Mouse (Mus musculus): ENCODE data around the gene Ywhah. TPM values are rescaled to one million over a fixed set of nuclear protein-coding genes. Genes with fewer than 3 reads are reported as not detected.

The Ywhah gene
- polyA plus RNA-seq, 1 experiment: 484 TPM

DNA sequence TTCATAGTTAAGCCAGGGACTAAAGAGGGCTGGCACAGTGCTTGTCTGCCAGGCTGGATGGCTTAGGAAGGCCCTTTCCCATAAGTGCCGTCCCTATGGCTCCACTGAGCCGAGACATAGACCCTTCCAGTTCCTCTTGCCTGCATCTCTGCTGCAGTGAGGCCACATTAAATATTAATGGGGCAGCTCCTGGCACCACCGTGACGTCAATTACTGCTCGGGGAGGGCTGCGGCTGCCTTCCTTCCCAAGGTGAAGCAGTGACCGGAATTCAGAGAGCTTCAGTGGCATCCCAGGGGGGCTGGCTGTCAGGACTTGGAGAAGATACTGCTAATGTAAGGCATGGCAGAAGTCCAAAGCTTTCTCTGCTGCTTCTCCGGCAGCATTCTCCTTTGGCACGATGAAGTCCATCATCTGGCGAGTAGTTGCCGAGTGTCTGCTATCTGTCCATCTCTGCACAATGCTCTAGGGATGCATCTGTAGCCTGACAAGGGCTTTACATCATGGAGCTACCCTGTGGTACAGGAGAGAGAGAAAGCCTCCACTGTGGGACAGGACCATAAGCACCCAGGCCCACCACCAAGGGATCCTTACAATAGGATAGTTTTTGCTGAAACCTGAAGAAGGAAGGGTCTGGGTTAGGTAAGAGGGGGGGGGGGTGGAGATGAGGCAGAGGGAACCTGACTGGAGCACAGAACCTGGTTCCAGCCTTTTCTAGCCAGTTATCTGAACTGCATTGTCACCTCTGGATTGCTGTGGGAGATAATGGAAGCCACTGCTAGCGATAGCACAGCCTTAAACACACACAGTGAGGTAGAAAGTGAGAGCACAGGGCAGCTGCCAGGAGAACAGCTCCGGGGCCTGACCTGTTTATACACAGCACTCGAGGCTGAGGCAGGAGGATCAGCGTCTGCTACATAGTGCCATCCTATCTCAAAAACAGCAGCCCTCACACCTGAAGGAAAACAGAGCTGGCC lies 7.2 kb upstream of the Ywhah start:
- TF ChIP-seq POLR2A (IDR thresholded peaks at IDR 0.05; ENCODE audit: borderline replicate concordance, extremely low read depth, insufficient read depth, insufficient read length, poor library complexity, severe bottlenecking) (no peak), CTCF (IDR thresholded peaks at IDR 0.05; ENCODE audit: borderline replicate concordance, extremely low read depth, insufficient read depth, insufficient read length) (no peak)
- DNase-seq (ENCODE audit: low read depth): peak; percentile 86

DNA sequence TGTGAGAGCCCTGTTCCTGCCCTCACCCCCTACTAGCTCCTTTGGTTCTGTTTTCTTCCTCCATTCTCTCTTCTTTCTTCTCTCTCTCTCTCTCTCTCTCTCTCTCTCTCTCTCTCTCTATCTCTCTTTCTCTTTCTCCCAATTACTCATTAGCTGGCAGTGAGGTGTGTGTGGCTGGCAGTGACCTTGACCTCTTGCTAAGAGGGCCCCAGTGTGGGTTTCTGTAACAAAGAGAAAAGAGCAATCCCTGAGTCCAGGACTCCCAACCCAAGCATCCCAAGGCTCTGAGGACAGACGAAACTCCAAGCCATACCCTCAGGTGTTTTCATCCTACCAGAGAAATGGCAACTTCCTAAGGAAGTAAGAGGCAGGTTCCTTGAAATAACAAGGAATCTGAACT lies 4.5 kb upstream of the Ywhah start:
- no peak for DNase-seq (ENCODE audit: low read depth)
- TF ChIP-seq CTCF (IDR thresholded peaks at IDR 0.05; ENCODE audit: borderline replicate concordance, extremely low read depth, insufficient read depth, insufficient read length) (no peak), POLR2A (IDR thresholded peaks at IDR 0.05; ENCODE audit: borderline replicate concordance, extremely low read depth, insufficient read depth, insufficient read length, poor library complexity, severe bottlenecking) (no peak)

DNA sequence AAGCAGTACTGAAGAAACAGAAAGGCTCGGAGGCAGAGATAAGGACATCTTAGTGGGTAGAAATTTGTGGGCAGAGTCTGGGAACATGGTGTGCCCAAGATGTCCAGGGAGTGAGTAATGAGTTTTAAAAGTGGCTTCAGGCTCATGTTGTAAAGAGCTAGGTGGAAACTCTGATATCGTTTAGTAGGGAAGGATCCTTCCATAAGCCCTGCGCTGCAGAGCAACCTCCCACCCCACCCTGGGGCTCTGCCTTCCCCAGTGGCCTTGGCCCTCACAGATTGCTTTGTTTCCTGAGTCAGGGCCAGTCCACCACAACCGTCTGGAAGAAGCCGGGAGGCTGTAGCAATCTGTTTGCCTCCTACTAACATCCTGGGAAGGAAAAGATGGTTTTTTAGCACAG lies 3.0 kb upstream of the Ywhah start:
- TF ChIP-seq CTCF (IDR thresholded peaks at IDR 0.05; ENCODE audit: borderline replicate concordance, extremely low read depth, insufficient read depth, insufficient read length) (no peak), POLR2A (IDR thresholded peaks at IDR 0.05; ENCODE audit: borderline replicate concordance, extremely low read depth, insufficient read depth, insufficient read length, poor library complexity, severe bottlenecking) (no peak)
- DNase-seq (ENCODE audit: low read depth): no peak

DNA sequence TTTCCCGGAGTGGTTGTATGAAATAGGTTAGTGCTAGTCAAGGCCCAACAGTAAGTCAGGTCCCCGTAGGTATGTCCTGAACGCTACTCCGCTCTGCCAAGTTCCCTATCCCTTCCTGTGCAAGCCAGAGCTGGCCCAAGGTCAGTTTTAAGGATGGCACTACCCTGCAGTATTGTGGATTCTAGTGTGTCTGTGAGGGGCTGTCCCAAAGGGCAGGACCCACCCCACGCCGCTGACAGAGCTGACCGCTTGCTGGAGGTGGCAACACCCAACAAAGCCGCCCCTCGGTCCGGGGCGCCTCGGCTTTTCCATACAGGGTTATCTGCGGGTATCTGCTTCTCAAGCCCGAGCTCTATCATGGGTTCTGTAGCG lies 441 bp upstream of the Ywhah start:
- no peak for DNase-seq (ENCODE audit: low read depth)
- TF ChIP-seq CTCF (IDR thresholded peaks at IDR 0.05; ENCODE audit: borderline replicate concordance, extremely low read depth, insufficient read depth, insufficient read length): no peak
- TF ChIP-seq POLR2A (IDR thresholded peaks at IDR 0.05; ENCODE audit: borderline replicate concordance, extremely low read depth, insufficient read depth, insufficient read length, poor library complexity, severe bottlenecking): no peak

DNA sequence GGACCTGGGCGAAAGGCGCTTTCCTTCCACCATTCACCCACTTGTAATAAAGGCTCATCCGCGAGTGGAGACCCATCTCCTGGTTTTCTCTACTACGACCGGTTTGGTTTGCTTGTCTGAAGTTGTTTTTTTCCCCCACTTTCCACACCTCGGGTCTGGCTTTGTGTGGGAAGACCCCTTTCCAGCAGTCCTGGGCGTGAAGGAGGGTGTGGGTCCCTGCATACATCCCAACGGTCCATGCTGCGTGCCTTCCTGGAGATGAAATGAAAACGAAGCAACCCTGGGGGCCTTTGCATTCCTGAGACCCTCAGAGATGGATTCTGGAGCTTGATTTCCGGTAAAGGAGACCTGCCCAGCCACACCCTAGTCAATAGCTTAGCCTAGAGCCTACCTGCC lies 808 bp downstream of the Ywhah start:
- TF ChIP-seq CTCF (IDR thresholded peaks at IDR 0.05; ENCODE audit: borderline replicate concordance, extremely low read depth, insufficient read depth, insufficient read length) (no peak), POLR2A (IDR thresholded peaks at IDR 0.05; ENCODE audit: borderline replicate concordance, extremely low read depth, insufficient read depth, insufficient read length, poor library complexity, severe bottlenecking) (no peak)
- no peak for DNase-seq (ENCODE audit: low read depth)

DNA sequence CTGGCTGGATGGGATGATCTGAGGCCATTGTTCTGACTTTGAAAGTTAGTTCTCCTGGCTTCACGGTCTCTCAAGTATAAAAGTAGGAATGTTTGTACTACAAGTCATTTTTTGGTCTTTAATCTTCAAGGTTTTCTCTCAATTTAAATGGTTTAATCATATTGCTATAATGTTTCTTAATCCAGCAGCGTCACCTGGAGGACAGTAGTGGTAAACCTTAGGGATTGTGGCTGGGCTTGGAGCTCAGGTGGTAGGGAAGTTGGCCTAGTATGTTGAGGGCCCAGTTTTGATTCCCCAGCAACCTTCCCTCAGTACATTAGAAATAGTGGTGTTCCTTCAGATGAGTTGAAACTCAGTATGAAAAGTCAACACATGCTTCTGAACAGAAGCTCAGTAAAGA lies 3.0 kb downstream of the Ywhah start:
- DNase-seq (ENCODE audit: low read depth): no peak
- TF ChIP-seq CTCF (IDR thresholded peaks at IDR 0.05; ENCODE audit: borderline replicate concordance, extremely low read depth, insufficient read depth, insufficient read length) (peak; percentile 16; the same call in 1 of the 2 replicates), POLR2A (IDR thresholded peaks at IDR 0.05; ENCODE audit: borderline replicate concordance, extremely low read depth, insufficient read depth, insufficient read length, poor library complexity, severe bottlenecking) (no peak)

DNA sequence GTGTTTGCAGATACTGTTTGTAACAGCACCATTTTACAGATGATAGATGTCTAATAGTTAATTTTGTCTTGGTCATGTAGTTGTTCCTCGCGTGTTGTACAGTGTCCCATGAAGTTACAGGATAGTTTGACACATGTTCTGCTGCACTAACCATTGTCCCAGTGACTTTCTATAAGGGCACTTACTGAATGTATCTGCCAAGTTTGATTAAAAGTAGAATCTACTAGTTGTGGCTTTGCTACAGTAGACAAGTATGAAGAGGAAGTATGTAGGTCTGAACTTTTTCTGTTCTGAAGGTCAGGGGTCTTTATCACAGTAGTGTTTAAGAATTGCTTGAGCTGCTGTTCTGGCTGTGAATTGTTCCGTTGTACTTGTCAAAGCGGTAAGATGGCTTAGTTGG lies 4.7 kb downstream of the Ywhah start:
- TF ChIP-seq CTCF (IDR thresholded peaks at IDR 0.05; ENCODE audit: borderline replicate concordance, extremely low read depth, insufficient read depth, insufficient read length): no peak
- TF ChIP-seq POLR2A (IDR thresholded peaks at IDR 0.05; ENCODE audit: borderline replicate concordance, extremely low read depth, insufficient read depth, insufficient read length, poor library complexity, severe bottlenecking): no peak
- DNase-seq (ENCODE audit: low read depth): no peak

DNA sequence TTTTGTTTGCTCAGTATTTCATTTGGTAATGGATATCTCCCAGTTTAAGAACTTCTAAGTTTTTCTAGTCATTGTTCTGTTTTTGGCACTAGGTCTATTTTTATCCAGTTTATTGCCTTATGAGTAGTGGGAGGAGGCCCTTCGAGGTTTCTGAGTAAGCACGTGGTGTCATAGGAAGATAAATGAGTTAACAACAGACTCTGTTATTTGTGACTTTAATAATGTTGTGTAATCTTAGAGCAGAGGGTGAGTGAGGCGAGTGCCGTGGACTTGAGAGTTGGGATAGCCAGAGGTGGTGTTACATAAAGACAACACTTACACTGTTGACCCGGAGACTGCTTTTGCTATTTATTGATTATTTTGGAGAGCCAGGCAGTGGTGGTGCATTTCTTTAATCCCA lies 5.9 kb downstream of the Ywhah start:
- TF ChIP-seq CTCF (IDR thresholded peaks at IDR 0.05; ENCODE audit: borderline replicate concordance, extremely low read depth, insufficient read depth, insufficient read length): no peak
- TF ChIP-seq POLR2A (IDR thresholded peaks at IDR 0.05; ENCODE audit: borderline replicate concordance, extremely low read depth, insufficient read depth, insufficient read length, poor library complexity, severe bottlenecking): no peak
- no peak for DNase-seq (ENCODE audit: low read depth)

DNA sequence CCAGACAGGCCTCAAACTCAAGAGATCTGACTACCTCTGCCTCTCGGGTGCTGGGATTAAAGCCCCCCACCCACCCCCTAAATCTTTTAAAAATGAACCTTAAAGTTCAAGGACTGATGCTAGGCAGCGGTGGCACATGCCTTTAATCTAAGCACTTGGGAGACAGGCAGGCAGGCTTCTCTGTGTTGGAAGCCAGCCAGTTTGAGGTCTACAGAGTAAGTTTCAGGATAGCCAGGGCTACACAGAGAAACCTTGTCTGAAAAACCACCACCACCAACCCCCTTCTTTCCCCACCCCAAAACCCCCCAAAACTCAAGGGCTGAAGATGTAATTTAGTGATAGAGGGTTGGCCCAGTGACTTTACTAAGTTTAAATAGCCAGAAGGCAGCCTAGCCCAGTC lies 10.0 kb downstream of the Ywhah start:
- no peak for TF ChIP-seq POLR2A (IDR thresholded peaks at IDR 0.05; ENCODE audit: borderline replicate concordance, extremely low read depth, insufficient read depth, insufficient read length, poor library complexity, severe bottlenecking)
- no peak for TF ChIP-seq CTCF (IDR thresholded peaks at IDR 0.05; ENCODE audit: borderline replicate concordance, extremely low read depth, insufficient read depth, insufficient read length)
- DNase-seq (ENCODE audit: low read depth): no peak

DNA sequence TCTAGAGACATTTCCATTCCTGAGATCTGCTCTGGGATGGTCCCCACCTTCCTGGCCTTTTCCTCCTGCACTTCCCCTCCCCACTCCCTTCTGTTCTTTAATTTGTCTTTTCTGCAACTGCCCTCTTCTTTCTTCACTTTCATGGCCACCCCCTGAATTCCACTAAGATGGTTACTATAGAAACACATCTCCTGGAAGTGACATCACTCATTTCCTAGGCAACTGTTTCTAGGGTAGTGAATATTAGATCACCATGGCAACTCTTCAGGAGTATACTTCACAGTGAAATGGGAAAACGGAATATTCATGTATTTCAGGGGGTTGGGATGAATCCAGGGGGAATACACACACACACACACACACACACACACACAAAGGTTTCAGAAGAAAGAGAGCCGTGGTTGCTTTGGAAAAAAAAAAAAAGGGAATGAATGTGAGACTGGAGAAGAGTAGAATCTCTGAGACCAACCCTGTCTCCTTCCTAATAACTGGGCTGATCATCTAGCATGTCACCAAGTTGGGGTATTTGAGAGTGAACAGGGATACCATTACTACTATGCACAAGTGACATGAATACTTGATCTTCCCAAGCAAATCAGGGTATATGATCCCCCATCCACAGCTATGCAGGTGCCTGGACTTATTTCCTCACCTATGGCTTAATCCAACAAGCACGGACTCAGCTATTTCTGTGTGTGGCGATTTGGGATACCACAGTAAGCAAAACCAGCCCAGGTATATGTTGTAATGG lies 12.0 kb downstream of the Ywhah start:
- DNase-seq (ENCODE audit: low read depth): peak; percentile 92
- TF ChIP-seq POLR2A (IDR thresholded peaks at IDR 0.05; ENCODE audit: borderline replicate concordance, extremely low read depth, insufficient read depth, insufficient read length, poor library complexity, severe bottlenecking): no peak
- TF ChIP-seq CTCF (IDR thresholded peaks at IDR 0.05; ENCODE audit: borderline replicate concordance, extremely low read depth, insufficient read depth, insufficient read length): no peak

DNA sequence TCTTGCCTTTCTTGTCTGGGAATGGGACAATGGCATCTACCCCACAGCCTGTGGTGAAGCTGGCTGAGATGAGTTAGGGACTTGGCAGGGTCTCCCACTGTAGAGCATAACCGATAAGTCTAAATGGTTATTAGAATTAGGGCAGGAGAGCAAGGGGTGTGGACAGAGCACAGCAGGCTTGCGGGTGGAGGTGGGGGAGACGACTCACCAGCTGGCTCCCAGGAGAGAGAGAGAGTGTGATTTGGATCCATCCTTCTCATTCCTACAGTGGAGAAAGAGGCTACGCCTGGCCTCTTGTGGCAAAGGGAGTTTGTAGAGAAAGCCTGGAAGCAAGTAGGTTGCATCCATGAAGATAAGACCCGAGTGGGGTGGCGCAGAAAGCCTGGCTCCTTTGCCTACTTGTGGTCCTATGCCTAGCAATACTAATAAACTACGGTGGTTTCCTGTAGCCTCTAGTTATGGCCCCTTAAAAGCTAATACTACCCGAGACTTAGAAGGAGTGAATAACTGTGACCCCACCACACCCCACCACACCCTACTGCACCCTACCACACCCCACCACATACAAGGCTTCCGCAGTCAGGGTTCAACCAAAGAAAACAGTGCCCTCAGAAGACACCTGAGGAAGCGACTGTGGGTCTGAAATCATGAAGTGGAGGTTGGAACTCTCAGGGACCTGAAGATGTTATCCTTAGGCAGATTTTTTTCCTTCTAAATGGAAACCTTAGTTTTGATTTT lies 13.6 kb downstream of the Ywhah start:
- TF ChIP-seq CTCF (IDR thresholded peaks at IDR 0.05; ENCODE audit: borderline replicate concordance, extremely low read depth, insufficient read depth, insufficient read length) (no peak), POLR2A (IDR thresholded peaks at IDR 0.05; ENCODE audit: borderline replicate concordance, extremely low read depth, insufficient read depth, insufficient read length, poor library complexity, severe bottlenecking) (no peak)

More for the DNA sequence above, 13.6 kb downstream of the Ywhah start:
- no peak for DNase-seq (ENCODE audit: low read depth)

All from brain, embryonic 14.5 days (tissue).